Mouse (Mus musculus): ENCODE results near the gene Zmynd8. TPM values are rescaled to one million over a fixed set of nuclear protein-coding genes. Genes with fewer than 3 reads are reported as not detected.

Zmynd8 gene
- 55.3 and 57.0 TPM in 2 replicates for polyA plus RNA-seq (2016; fragmentation: Nextera tagmentation; extraction: Ambion mirVana)

GRCm38 (mm10) chr2:165898202-165899194 lies at the start of gene Zmynd8:
TSS of gene Zmynd8 (minus strand) at chr2:165899016.
- no peaks in the 10 kb centered on the region for H3K9me3 ChIP-seq
- no peak for ATAC-seq (ENCODE audit: insufficient number of reproducible peaks, insufficient read depth, low FRiP score, low TSS enrichment, low read depth)
- peaks cover 45% of the 10 kb centered on the region for H3K4me1 ChIP-seq (replicated peaks)
- 0 out of 2 replicates have a peak within 1 kb of the TSS, but pooled peaks have one; percentile 1 for H3K9ac ChIP-seq (replicated peaks)
- whole genome bisulfite sequencing, result 32% methylated on average over 23 of the region's 23 CpGs
- H3K27me3 ChIP-seq, result no peaks in the 10 kb centered on the region
- H3K36me3 ChIP-seq, result no peaks in the 10 kb centered on the region
- H3K4me3 ChIP-seq (replicated peaks), result no peak within 1 kb of the TSS
- H3K4me2 ChIP-seq, result peak within 1 kb of the TSS; percentile 29
- peak within 1 kb of the TSS; percentile 94 for H3K27ac ChIP-seq

- Histone ChIP-seq H3K36me3 (no peaks in the 10 kb centered on the region), H3K4me2 (no peak overlapping the region), H3K27me3 (no peaks in the 10 kb centered on the region), H3K9ac (replicated peaks) (no peak overlapping the region), H3K4me1 (replicated peaks) (peaks cover 5% of the 10 kb centered on the region), H3K4me3 (replicated peaks) (no peak overlapping the region), H3K9me3 (no peaks in the 10 kb centered on the region), H3K27ac (no peak overlapping the region)
- ATAC-seq (ENCODE audit: insufficient number of reproducible peaks, insufficient read depth, low FRiP score, low TSS enrichment, low read depth), result no peak
- 66% methylated on average over 1 of the region's 1 CpGs for WGBS
These were observed 49.2 kb upstream of the Zmynd8 start for GRCm38 (mm10) chr2:165948007-165948406.

GRCm38 (mm10) chr2:165946046-165946564 lies 47.3 kb upstream of the Zmynd8 start:
- peaks cover 5% of the 10 kb centered on the region for H3K4me1 ChIP-seq (replicated peaks)
- no peaks in the 10 kb centered on the region for H3K27me3 ChIP-seq
- no peaks in the 10 kb centered on the region for H3K9me3 ChIP-seq
- ATAC-seq (ENCODE audit: insufficient number of reproducible peaks, insufficient read depth, low FRiP score, low TSS enrichment, low read depth), result no peak
- H3K9ac ChIP-seq (replicated peaks), result no peak overlapping the region
- 92% methylated on average over 1 of the region's 1 CpGs for WGBS
- no peak overlapping the region for H3K27ac ChIP-seq
- no peak overlapping the region for H3K4me3 ChIP-seq (replicated peaks)
- no peaks in the 10 kb centered on the region for H3K36me3 ChIP-seq
- H3K4me2 ChIP-seq, result no peak overlapping the region

DNA sequence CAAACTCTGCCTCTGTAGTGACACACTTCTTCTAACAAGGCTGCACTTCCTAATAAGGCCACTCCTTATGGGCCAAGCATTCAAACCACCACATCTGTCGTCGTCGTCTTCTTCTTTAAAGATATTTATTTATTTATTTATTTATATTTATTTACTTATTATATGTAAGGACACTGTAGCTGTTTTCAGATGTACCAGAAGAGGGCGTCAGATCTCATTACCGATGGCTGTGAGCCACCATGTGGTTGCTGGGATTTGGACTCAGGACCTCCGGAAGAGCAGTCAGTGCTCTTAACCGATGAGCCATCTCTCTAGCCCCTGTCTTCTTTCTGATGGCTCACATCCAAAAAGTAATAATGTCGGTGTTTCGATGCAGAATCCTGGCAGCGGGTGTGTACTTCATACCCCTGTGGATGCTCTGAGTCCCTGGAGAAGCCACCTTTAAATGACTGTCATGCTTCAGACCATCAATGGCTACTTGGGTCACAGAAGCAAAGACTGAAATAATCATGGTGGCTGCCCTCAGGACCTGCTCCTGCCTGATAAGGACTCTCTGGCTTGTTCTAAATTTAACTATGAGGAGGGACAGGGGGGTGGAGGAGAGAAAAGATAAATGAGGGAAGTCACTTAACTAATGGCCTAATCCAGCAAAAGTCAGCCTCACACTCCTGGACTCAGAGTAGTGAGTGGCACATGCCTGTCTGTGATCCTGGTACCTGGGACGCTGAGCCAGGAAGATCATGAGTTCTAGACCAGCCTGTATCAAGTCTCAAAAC lies 45.9 kb upstream of the Zmynd8 start:
- no peaks in the 10 kb centered on the region for H3K27me3 ChIP-seq
- ATAC-seq (ENCODE audit: insufficient number of reproducible peaks, insufficient read depth, low FRiP score, low TSS enrichment, low read depth), result no peak
- peaks cover 3% of the 10 kb centered on the region for H3K4me1 ChIP-seq (replicated peaks)
- no peak overlapping the region for H3K9ac ChIP-seq (replicated peaks)
- no peak overlapping the region for H3K4me2 ChIP-seq
- 81% methylated on average over 11 of the region's 11 CpGs for WGBS
- no peak overlapping the region for H3K27ac ChIP-seq
- H3K36me3 ChIP-seq, result no peaks in the 10 kb centered on the region
- H3K4me3 ChIP-seq (replicated peaks), result no peak overlapping the region
- H3K9me3 ChIP-seq, result no peaks in the 10 kb centered on the region

- Histone ChIP-seq H3K36me3 (no peaks in the 10 kb centered on the region), H3K4me3 (replicated peaks) (no peak overlapping the region), H3K9ac (replicated peaks) (no peak overlapping the region), H3K9me3 (no peaks in the 10 kb centered on the region), H3K4me1 (replicated peaks) (no peaks in the 10 kb centered on the region), H3K27me3 (no peaks in the 10 kb centered on the region), H3K27ac (no peak overlapping the region), H3K4me2 (no peak overlapping the region)
- WGBS, result 86% methylated on average over 2 of the region's 2 CpGs
- no peak for ATAC-seq (ENCODE audit: insufficient number of reproducible peaks, insufficient read depth, low FRiP score, low TSS enrichment, low read depth)
These were observed 44.3 kb upstream of the Zmynd8 start for GRCm38 (mm10) chr2:165943113-165943512.

GRCm38 (mm10) chr2:165936106-165936505 lies 37.3 kb upstream of the Zmynd8 start:
- Histone ChIP-seq H3K4me2 (no peak overlapping the region), H3K4me1 (replicated peaks) (no peaks in the 10 kb centered on the region), H3K9ac (replicated peaks) (no peak overlapping the region), H3K27me3 (no peaks in the 10 kb centered on the region), H3K4me3 (replicated peaks) (no peak overlapping the region), H3K27ac (no peak overlapping the region), H3K36me3 (no peaks in the 10 kb centered on the region), H3K9me3 (no peaks in the 10 kb centered on the region)
- 65% methylated on average over 12 of the region's 12 CpGs for WGBS
- ATAC-seq (ENCODE audit: insufficient number of reproducible peaks, insufficient read depth, low FRiP score, low TSS enrichment, low read depth), result no peak

DNA sequence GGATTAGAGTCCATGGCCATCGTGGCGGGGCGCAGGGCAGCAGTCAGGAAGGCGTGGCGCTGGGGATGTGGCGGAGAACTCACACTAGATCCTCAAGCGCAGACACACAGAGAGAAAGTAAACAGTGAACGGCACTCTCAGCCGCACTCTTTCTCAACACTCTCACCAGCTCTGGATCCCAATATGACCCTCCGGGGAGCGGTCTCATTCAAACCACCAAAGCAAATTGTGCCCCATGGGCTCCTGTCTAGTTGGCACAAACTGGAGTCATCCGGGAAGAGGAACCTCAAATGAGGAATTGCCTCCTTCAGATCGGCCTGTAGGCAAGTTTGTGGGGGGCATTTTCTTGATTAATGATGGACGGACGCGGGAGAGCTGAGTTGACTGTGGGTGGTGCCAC lies 28.9 kb upstream of the Zmynd8 start:
- H3K4me3 ChIP-seq (replicated peaks), result no peak overlapping the region
- peaks cover 6% of the 10 kb centered on the region; the same call in 1 of the 2 replicates for H3K9me3 ChIP-seq
- no peak overlapping the region for H3K9ac ChIP-seq (replicated peaks)
- no peaks in the 10 kb centered on the region for H3K27me3 ChIP-seq
- H3K27ac ChIP-seq, result no peak overlapping the region
- H3K4me1 ChIP-seq (replicated peaks), result 0 out of 2 replicates have a peak, but pooled peaks cover 4% of the 10 kb centered on the region
- H3K36me3 ChIP-seq, result no peaks in the 10 kb centered on the region
- no peak overlapping the region for H3K4me2 ChIP-seq
- WGBS, result 95% methylated on average over 16 of the region's 16 CpGs
- no peak for ATAC-seq (ENCODE audit: insufficient number of reproducible peaks, insufficient read depth, low FRiP score, low TSS enrichment, low read depth)

DNA sequence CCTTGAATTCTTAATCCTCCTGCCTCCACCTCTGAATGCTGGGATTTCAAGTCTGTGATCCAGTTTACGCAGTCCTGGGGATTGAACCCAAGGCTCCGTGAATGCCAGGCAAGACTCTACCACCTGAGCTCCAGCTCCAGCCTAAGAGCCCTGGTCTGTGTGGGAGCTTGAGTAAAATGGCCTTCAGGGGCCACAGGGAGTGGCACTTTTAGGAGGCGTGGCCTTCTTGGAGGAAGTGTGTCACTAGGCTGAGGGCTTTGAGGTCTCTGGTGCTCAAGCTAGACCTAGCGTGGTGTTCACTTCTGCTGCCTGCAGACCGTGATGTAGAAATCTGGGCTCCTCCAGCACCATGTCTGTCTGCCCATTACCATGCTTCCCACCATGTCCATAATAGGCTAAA lies 27.4 kb upstream of the Zmynd8 start:
- WGBS, result 94% methylated on average over 5 of the region's 5 CpGs
- no peak overlapping the region for H3K27ac ChIP-seq
- H3K4me1 ChIP-seq (replicated peaks), result peaks cover 11% of the 10 kb centered on the region
- no peaks in the 10 kb centered on the region for H3K36me3 ChIP-seq
- ATAC-seq (ENCODE audit: insufficient number of reproducible peaks, insufficient read depth, low FRiP score, low TSS enrichment, low read depth), result no peak
- peaks cover 6% of the 10 kb centered on the region; the same call in 1 of the 2 replicates for H3K9me3 ChIP-seq
- H3K4me3 ChIP-seq (replicated peaks), result no peak overlapping the region
- no peak overlapping the region for H3K4me2 ChIP-seq
- no peaks in the 10 kb centered on the region for H3K27me3 ChIP-seq
- no peak overlapping the region for H3K9ac ChIP-seq (replicated peaks)

DNA sequence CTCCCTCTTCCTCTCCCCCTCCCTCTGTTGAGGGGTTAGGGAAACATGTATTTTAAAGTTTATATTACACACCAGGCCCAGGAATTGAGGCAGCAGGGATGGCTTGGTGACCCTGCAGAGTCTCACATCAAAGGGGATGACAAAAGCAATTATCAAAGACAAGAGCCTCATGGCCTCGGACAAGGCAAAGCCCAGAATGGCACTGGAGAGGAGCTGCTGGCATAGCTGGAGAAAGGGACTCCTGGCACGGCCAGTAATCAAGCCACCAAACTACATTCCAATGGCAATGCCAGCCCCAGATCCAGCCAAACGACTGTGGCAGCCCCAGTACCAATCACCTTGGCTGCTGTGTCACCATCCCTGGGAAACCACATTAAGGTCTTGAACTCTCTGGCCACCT lies 26.3 kb upstream of the Zmynd8 start:
- Histone ChIP-seq H3K27me3 (no peaks in the 10 kb centered on the region), H3K27ac (no peak overlapping the region), H3K4me3 (replicated peaks) (no peak overlapping the region), H3K36me3 (no peaks in the 10 kb centered on the region), H3K9me3 (peaks cover 6% of the 10 kb centered on the region; the same call in 1 of the 2 replicates), H3K9ac (replicated peaks) (no peak overlapping the region), H3K4me2 (no peak overlapping the region), H3K4me1 (replicated peaks) (peaks cover 11% of the 10 kb centered on the region)
- 45% methylated on average over 3 of the region's 3 CpGs for WGBS
- ATAC-seq (ENCODE audit: insufficient number of reproducible peaks, insufficient read depth, low FRiP score, low TSS enrichment, low read depth), result no peak

DNA sequence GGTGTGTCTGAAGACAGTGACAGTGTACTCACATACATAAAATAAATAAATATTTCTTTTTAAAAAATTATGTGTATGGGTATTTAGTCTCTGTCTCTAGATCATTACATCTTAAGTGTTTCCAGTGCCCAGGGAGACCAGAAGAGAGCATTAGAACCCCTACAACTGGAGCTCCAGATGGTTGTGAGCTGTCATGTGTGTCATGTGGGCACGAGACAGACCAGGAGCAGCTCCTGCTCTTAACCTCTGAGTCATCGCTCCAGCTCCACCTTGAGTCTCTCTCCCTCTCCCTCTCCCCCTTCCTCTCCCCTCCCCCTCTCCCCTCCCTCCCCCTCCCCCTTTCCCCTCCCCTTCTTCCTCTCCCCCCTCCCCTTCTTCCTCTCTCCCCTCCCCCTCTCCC lies 25.9 kb upstream of the Zmynd8 start:
- Histone ChIP-seq H3K9me3 (peaks cover 6% of the 10 kb centered on the region; the same call in 1 of the 2 replicates), H3K27ac (no peak overlapping the region), H3K4me2 (no peak overlapping the region), H3K4me1 (replicated peaks) (peaks cover 11% of the 10 kb centered on the region), H3K36me3 (no peaks in the 10 kb centered on the region), H3K4me3 (replicated peaks) (no peak overlapping the region), H3K9ac (replicated peaks) (no peak overlapping the region), H3K27me3 (no peaks in the 10 kb centered on the region)
- no peak for ATAC-seq (ENCODE audit: insufficient number of reproducible peaks, insufficient read depth, low FRiP score, low TSS enrichment, low read depth)
- 58% methylated on average over 2 of the region's 2 CpGs for WGBS

DNA sequence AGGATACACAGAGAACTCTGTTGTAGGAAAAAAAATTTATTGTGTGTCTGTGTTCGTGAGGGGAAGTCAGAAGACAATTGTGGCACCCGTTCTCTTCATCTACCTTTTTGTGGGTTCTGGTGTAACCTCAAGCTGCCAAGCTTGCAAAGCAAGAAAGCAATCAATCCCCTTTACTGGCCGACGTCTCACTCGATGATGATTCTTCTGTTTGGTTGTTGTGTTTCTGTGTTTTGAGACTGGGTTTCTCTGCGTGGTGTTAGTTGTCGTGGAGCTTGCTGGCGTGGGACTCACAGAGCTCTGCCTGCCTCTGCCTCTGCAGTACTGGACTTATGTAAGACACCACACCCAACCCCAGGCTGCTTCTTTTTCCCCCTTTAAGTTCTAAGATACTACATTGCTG lies 24.9 kb upstream of the Zmynd8 start:
- WGBS, result 92% methylated on average over 8 of the region's 8 CpGs
- Histone ChIP-seq H3K36me3 (no peaks in the 10 kb centered on the region), H3K9me3 (peaks cover 6% of the 10 kb centered on the region; the same call in 1 of the 2 replicates), H3K4me1 (replicated peaks) (peaks cover 11% of the 10 kb centered on the region), H3K4me3 (replicated peaks) (no peak overlapping the region), H3K27me3 (no peaks in the 10 kb centered on the region), H3K9ac (replicated peaks) (no peak overlapping the region), H3K27ac (no peak overlapping the region), H3K4me2 (no peak overlapping the region)
- ATAC-seq (ENCODE audit: insufficient number of reproducible peaks, insufficient read depth, low FRiP score, low TSS enrichment, low read depth), result no peak

Measured in limb, embryonic 12.5 days (tissue).